Mouse (Mus musculus) forebrain, postnatal 0 days (tissue): ENCODE data around the gene Tle1. TPM values are rescaled to one million over a fixed set of nuclear protein-coding genes. Genes with fewer than 3 reads are reported as not detected.

Experiments
- ATAC-seq: fragments of 200-750 bp; cut with Nextera tagmentation; 2 replicates; pipeline ENCODE4 v1.8.0; 2017; ENCODE audit warnings: mild to moderate bottlenecking, moderate library complexity
- DNase-seq: peaks from one replicate; pipeline ENCODE4 v3.0.0-alpha.2; 2015
- H3K27ac ChIP-seq: fragments of 300-500 bp; sonication (generic); 2 replicates; pipeline ENCODE4 v1.5.1; 2014; ENCODE audit warnings: low read depth, mild to moderate bottlenecking, antibody characterized with exemption, low read length, moderate library complexity, mixed read lengths
- H3K27me3 ChIP-seq: fragments of 300-500 bp; sonication (generic); 2 replicates; pipeline ENCODE4 v1.6.1; 2014; ENCODE audit warnings: mild to moderate bottlenecking, low read length, mixed read lengths; ENCODE audit not compliant: insufficient read depth
- H3K36me3 ChIP-seq: fragments of 300-500 bp; sonication (generic); 2 replicates; pipeline ENCODE4 v1.6.1; 2014; ENCODE audit warnings: mild to moderate bottlenecking, moderate library complexity; ENCODE audit not compliant: insufficient read depth
- H3K4me1 ChIP-seq: fragments of 300-500 bp; sonication (generic); 2 replicates; pipeline ENCODE4 v1.6.1; 2014; ENCODE audit warnings: antibody characterized with exemption; ENCODE audit not compliant: insufficient read depth
- H3K4me2 ChIP-seq: fragments of 300-500 bp; sonication (generic); 2 replicates; pipeline ENCODE4 v1.6.1; 2014; ENCODE audit warnings: low read depth, mild to moderate bottlenecking, moderate library complexity
- H3K4me3 ChIP-seq: fragments of 300-500 bp; sonication (generic); 2 replicates; pipeline ENCODE4 v1.5.1; 2014; ENCODE audit warnings: low read depth, low read length, mixed read lengths
- H3K9ac ChIP-seq: fragments of 300-500 bp; sonication (generic); 2 replicates; pipeline ENCODE4 v1.6.1; 2014; ENCODE audit warnings: mild to moderate bottlenecking
- H3K9me3 ChIP-seq: fragments of 300-500 bp; sonication (generic); 2 replicates; pipeline ENCODE4 v1.6.1; 2016; ENCODE audit warnings: low read length
- CTCF ChIP-seq: sonication (generic); IDR thresholded peaks from 2 replicates; pipeline ENCODE4 v1.5.1; 2016; ENCODE audit warnings: antibody characterized with exemption, control low read depth, low read depth
- WGBS: fragments of 180-500 bp; shearing (Covaris S2); extraction: QIAGEN DNeasy Blood & Tissue Kit; methylation state at CpG from one replicate; pipeline ENCODE4 v1.1.7; 2014; 5-methylcytosine and 5-hydroxymethylcytosine counted together
- polyA plus RNA-seq: library from polyadenylated mRNA; unstranded; fragments of >200 nt; fragmentation: Nextera tagmentation; extraction: Ambion mirVana; gene quantifications from 2 replicates; pipeline ENCODE4 v1.2.1, GENCODE M21; 2015
- total RNA-seq: library from RNA; depleted of rRNA; stranded (reverse); fragments of >200 nt; gene quantifications from 2 replicates; pipeline ENCODE4 v1.2.3, GENCODE M21; 2014

Gene Tle1
- total and polyA plus RNA-seq, 2 experiments from 2014 or later: 28.8 to 83.0 TPM

DNA sequence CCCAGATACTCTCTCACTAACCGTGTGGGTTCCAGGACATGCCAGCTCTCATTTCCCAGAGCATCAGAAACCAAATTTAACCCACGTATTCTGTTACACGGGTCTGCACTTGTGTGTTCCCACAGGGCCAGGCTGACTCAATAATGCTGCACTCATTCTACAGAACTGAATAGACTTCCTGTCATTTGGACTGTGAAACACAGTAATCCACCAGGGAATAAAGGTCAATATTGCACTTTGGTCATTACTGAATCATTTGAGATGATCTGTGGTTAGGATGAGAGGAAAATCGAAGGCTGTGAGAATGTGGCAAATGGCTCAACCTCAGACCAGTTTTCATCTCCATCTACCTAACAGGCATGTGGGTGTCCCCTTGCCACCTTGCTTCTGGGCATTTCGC, 16.2 kb downstream of the Tle1 start:
- H3K9me3 ChIP-seq: no peaks in the 10 kb centered on the region
- no peak for TF ChIP-seq CTCF
- no peaks in the 10 kb centered on the region for H3K27me3 ChIP-seq
- H3K9ac ChIP-seq: no peak overlapping the region
- H3K4me3 ChIP-seq: no peak overlapping the region
- no peak for DNase-seq
- peaks cover 5% of the 10 kb centered on the region; the same call in 1 of the 2 replicates for H3K4me1 ChIP-seq
- H3K27ac ChIP-seq: no peak overlapping the region
- no peaks in the 10 kb centered on the region for H3K36me3 ChIP-seq
- H3K4me2 ChIP-seq: no peak overlapping the region
- no peak for ATAC-seq
- WGBS: 64% methylated on average over 5 of the region's 5 CpGs

GRCm38 (mm10) chr4:72182343-72182988, 18.3 kb downstream of the Tle1 start:
- Histone ChIP-seq H3K36me3 (no peaks in the 10 kb centered on the region), H3K27ac (no peak overlapping the region), H3K4me3 (no peak overlapping the region), H3K4me2 (no peak overlapping the region), H3K27me3 (no peaks in the 10 kb centered on the region), H3K9me3 (no peaks in the 10 kb centered on the region), H3K9ac (no peak overlapping the region), H3K4me1 (peaks cover 5% of the 10 kb centered on the region; the same call in 1 of the 2 replicates)
- DNase-seq (no peak), ATAC-seq (peak; percentile 29; the same call in 1 of the 2 replicates)
- no peak for TF ChIP-seq CTCF

GRCm38 (mm10) chr4:72175943-72176342, 24.8 kb downstream of the Tle1 start:
- H3K36me3 ChIP-seq: no peaks in the 10 kb centered on the region
- no peak overlapping the region for H3K4me2 ChIP-seq
- no peak for ATAC-seq
- no peak overlapping the region for H3K27ac ChIP-seq
- H3K9me3 ChIP-seq: no peaks in the 10 kb centered on the region
- 93% methylated on average over 1 of the region's 1 CpGs for WGBS
- H3K4me3 ChIP-seq: no peak overlapping the region
- no peaks in the 10 kb centered on the region for H3K4me1 ChIP-seq
- TF ChIP-seq CTCF: no peak
- DNase-seq: no peak
- no peaks in the 10 kb centered on the region for H3K27me3 ChIP-seq
- H3K9ac ChIP-seq: no peak overlapping the region

DNA sequence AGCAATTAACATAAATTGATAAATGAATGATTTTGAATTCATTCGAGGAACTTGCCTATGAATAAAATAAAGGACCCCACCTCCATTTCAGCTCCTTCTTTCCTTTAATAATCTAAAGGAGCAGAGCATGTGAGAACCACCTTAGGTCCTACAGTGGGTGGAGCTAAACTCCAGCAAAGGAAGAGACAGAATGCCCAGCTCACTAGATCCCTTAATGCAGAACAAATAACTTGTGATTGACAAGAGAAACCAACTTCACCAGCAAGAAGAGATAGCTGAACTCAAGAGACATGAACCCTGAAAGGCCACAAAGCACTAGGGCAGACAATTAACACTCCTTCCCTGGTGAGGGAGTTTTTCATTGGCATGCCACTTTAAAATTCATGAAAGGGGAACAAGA, 32.5 kb downstream of the Tle1 start:
- H3K27ac ChIP-seq: no peak overlapping the region
- no peak overlapping the region for H3K4me2 ChIP-seq
- no peaks in the 10 kb centered on the region for H3K36me3 ChIP-seq
- no peaks in the 10 kb centered on the region for H3K27me3 ChIP-seq
- no peak for ATAC-seq
- DNase-seq: no peak
- H3K9me3 ChIP-seq: no peaks in the 10 kb centered on the region
- peaks cover 2% of the 10 kb centered on the region; the same call in 1 of the 2 replicates for H3K4me1 ChIP-seq
- WGBS: 7% methylated on average over 1 of the region's 1 CpGs
- H3K9ac ChIP-seq: no peak overlapping the region
- TF ChIP-seq CTCF: no peak
- no peak overlapping the region for H3K4me3 ChIP-seq

DNA sequence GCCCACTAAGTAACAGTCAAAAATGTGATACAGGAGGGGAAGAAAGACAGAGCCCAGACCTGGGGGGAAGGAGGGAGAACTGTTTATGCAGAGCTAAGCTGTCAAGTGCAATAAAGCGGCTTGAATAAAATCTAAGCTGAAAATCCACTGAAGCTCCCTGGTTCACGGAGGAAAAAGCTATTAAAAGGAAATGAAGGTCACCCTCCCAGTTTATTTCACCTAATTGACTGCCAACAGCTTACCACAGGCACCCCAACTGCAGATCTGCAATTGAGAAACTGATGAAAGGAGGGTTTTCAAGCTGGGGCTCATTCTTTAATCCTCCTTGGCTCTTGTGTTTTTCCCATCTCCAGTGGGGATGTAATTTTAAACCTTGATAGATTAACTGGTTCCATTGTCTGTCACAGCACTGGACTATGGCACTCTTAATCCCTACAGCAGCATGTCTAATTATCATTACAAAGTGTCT, 32.9 kb downstream of the Tle1 start:
- 13% methylated on average over 2 of the region's 2 CpGs for WGBS
- no peak for TF ChIP-seq CTCF
- Histone ChIP-seq H3K4me3 (no peak overlapping the region), H3K4me2 (peak overlapping the region; percentile 13; the same call in 1 of the 2 replicates), H3K9ac (no peak overlapping the region), H3K4me1 (peaks cover 2% of the 10 kb centered on the region; the same call in 1 of the 2 replicates), H3K27me3 (no peaks in the 10 kb centered on the region), H3K27ac (peak overlapping the region; percentile 22; the same call in 1 of the 2 replicates), H3K9me3 (no peaks in the 10 kb centered on the region), H3K36me3 (no peaks in the 10 kb centered on the region)
- ATAC-seq (peak; percentile 82; the same call in 1 of the 2 replicates), DNase-seq (no peak)

- H3K9ac ChIP-seq: no peak overlapping the region
- H3K9me3 ChIP-seq: no peaks in the 10 kb centered on the region
- no peak for TF ChIP-seq CTCF
- no peak overlapping the region for H3K4me2 ChIP-seq
- WGBS: 18% methylated on average over 3 of the region's 3 CpGs
- H3K4me1 ChIP-seq: peaks cover 2% of the 10 kb centered on the region; the same call in 1 of the 2 replicates
- H3K4me3 ChIP-seq: no peak overlapping the region
- ATAC-seq (no peak), DNase-seq (no peak)
- H3K27ac ChIP-seq: no peak overlapping the region
- H3K27me3 ChIP-seq: no peaks in the 10 kb centered on the region
- no peaks in the 10 kb centered on the region for H3K36me3 ChIP-seq
These were observed 33.5 kb downstream of the Tle1 start for GRCm38 (mm10) chr4:72167171-72167570.

GRCm38 (mm10) chr4:72166561-72166960, 34.2 kb downstream of the Tle1 start:
- no peak for TF ChIP-seq CTCF
- H3K9ac ChIP-seq: no peak overlapping the region
- no peaks in the 10 kb centered on the region for H3K9me3 ChIP-seq
- 23% methylated on average over 2 of the region's 2 CpGs for WGBS
- no peak for ATAC-seq
- H3K4me1 ChIP-seq: peaks cover 2% of the 10 kb centered on the region; the same call in 1 of the 2 replicates
- no peak for DNase-seq
- H3K36me3 ChIP-seq: no peaks in the 10 kb centered on the region
- H3K4me2 ChIP-seq: no peak overlapping the region
- H3K4me3 ChIP-seq: no peak overlapping the region
- no peaks in the 10 kb centered on the region for H3K27me3 ChIP-seq
- H3K27ac ChIP-seq: no peak overlapping the region
